Mouse (Mus musculus) adrenal gland, adult 8-10 months (tissue): Measurements from ENCODE around the gene Ddah1. TPM values are rescaled to one million over a fixed set of nuclear protein-coding genes. Genes with fewer than 3 reads are reported as not detected.
"Not testable (repeated sequence)": the region's sequence is repeated elsewhere in the genome, so short reads cannot be mapped to it uniquely, and the experiment has no call there.

Experiments used
- DNase-seq: peaks from one replicate; pipeline ENCODE4 v3.0.0; 2022
- total RNA-seq, 4 experiments: library from RNA; stranded (reverse); gene quantifications; 2 replicates each; pipeline ENCODE4 v1.2.4; 2022

The Ddah1 gene
- total RNA-seq, 4 experiments from 2014 or later: 3.1 to 4.1 (median 3.3) TPM

GRCm38 (mm10) chr3:145872680-145873079 lies 114.2 kb downstream of the Ddah1 start:
- DNase-seq: no peak

DNA sequence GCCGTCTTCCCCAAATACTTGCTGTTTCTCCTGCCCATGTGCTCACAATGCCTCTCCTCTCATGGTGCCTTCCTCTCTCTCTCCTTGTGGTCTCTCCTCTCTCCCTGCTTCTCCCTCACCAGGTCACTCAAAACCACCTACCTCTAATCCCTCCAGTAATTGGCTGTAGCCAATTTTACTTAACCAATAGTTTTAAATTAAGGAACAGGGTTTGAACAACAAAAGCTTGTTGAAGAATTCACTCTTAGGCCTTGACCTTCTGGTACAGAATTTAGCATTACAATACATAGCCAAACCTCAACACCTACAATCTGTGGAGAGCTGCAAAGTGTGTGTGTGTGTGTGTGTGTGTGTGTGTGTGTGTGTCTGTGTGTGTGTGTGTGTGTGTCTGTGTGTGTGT lies 114.8 kb downstream of the Ddah1 start:
- DNase-seq: no peak

DNA sequence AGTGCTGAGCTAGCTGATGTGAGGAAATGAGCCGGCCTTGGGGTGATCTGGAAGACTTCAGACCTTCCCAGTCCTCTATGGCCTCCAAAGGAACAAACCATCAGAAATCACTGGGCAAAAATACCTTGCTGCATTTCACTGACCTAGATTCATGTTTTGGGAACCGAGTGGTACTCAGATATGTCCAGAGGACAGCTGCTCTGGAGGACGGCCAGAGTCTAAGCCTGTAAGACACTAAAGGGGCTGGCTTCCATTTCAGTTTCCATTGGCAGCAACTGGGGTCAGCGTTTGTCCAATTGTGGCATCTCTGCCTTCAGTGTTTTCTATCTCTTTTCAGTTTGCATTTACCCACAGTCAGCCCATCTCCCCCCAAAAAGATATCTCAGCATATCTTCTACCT lies 115.7 kb downstream of the Ddah1 start:
- no peak for DNase-seq

- no peak for DNase-seq
Observed at GRCm38 (mm10) chr3:145876120-145876519, 117.6 kb downstream of the Ddah1 start.

- DNase-seq: not testable (repeated sequence)
Observed at GRCm38 (mm10) chr3:145878867-145879266, 120.4 kb downstream of the Ddah1 start.

- no peak for DNase-seq
Observed at GRCm38 (mm10) chr3:145880335-145880734, 121.9 kb downstream of the Ddah1 start.

GRCm38 (mm10) chr3:145882076-145882874 lies 123.8 kb downstream of the Ddah1 start:
- no peak for DNase-seq

DNA sequence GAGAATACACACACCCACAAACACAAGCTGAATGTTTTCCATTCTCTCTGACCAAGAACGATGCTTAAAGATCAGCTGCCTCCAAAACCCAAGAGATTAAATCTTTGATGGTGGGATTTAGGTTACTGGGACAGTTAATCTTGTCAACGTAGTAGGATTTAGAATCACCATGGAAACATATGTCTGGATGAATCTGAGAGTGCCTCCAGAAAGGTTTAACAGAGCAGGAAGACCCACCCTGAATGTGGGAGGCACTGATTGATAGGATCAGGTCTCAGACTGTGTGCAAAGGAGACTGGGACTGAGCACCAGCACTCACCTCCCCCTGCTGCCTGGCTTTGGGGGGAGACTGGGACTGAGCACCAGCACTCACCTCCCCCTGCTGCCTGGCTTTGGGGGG lies 124.8 kb downstream of the Ddah1 start:
- DNase-seq: no peak

DNA sequence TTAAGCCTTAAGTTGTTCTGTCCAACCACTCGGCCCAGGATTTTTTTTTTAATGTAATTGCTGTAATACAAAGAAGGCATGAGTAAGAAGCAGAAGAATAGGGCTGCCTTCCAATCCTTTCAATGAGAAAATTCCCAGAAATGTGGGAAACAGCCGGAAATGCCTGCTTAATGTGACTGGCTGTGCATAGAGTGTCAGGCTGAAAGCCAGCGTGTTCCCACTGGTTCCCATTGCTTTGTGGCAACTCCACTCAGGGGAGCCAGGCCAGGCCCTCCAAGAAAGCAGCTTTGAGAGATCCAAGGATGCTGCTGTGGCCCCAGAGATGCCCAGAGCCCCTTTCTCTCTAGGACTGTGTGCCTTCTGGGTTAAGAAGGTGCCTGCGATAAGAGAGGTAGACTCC lies 126.9 kb downstream of the Ddah1 start:
- DNase-seq: no peak

- DNase-seq: no peak
Observed at GRCm38 (mm10) chr3:145885851-145886464, 127.5 kb downstream of the Ddah1 start.

DNA sequence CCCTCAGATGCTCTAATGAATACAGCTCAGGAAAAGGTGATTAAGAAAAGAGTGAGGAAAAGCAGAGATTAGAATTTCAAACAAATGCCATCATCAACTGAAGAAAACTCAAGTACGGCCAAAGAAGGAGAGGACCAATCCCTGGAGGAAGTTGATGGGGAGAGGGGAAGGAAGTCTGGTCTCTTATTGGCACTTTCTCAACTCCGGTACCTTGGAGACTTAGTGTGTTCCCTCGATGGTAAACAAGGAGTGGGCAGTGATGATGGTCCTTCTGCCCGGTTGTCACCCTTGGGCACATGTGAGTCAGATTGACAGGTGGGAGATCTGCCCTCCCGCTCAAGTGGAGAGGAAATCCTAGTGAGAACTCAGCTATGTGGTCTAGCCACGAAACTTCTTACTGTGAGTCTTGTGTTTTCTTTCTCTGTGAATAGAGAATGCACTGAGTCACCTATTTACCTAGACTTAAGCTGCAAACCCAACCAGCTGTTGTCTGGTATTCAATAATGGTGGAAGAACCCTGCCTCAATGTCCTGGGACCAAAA lies 129.0 kb downstream of the Ddah1 start:
- no peak for DNase-seq

GRCm38 (mm10) chr3:145890346-145891132 lies 132.1 kb downstream of the Ddah1 start:
- DNase-seq: no peak

- no peak for DNase-seq
Observed at GRCm38 (mm10) chr3:145892451-145892850, 134.0 kb downstream of the Ddah1 start.

DNA sequence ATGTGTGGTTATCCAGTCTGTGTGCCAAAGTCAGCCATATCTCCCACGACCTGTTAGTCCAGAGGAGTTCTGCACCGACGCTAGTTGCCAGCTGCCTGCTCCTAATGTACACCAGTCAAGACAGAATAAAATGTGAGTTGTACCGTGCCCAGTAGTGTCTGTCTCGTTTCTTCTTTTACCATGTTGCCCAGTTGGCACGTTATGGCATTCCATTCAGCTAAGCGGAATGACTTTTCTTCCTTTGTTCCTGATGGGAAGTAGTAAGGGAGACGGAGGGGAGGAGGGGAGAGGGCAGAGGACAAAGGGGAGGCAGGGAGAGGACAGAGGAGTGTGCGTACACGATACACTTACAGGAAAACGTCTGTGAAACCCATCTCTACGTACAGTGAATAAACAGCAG lies 135.7 kb downstream of the Ddah1 start:
- DNase-seq: no peak

GRCm38 (mm10) chr3:145897749-145898148 lies 139.3 kb downstream of the Ddah1 start:
- no peak for DNase-seq

DNA sequence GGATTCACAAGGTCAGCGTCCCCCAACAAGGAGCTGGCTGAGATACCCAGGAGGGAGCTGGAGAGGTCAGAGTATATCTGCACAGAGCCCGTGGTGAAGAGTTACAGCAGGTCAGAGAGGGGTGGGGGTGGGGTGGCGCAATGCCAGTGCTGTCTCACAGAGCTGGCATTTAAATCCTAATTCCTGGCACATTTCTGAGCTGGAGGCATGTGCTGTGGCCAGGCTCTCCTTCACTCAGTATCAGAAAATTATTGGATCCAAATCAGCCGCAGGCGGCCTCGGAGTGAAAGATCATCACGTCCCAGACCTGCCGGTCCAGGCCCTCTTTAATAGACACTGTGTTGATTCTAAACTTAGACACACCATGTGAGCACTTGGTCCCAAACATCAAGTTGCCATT lies 141.4 kb downstream of the Ddah1 start:
- DNase-seq: no peak

DNA sequence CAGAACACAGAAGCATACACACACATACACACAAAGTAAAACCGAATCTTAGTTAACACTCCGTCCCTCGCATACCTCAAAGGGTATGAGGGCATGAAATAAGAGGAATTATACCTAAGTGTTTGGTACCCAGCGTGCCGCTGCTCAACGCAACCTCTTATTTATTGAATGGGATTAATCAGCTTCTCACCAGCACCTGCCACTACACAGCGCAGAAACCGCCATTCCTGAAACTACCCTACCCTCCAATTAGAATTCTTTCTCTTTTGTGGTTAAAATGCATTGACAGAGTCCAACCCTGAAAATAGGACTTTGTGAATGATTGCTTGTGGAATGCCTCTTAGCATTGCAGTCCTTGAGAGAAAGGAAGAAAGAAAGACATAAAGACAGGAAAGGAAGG lies 145.1 kb downstream of the Ddah1 start:
- DNase-seq: no peak

- DNase-seq: peak; percentile 12
Observed at GRCm38 (mm10) chr3:145904850-145905776, 146.6 kb downstream of the Ddah1 start.

GRCm38 (mm10) chr3:145906582-145906981 lies 148.1 kb downstream of the Ddah1 start:
- DNase-seq: no peak

GRCm38 (mm10) chr3:145912512-145912911 lies 154.0 kb downstream of the Ddah1 start:
- no peak for DNase-seq

GRCm38 (mm10) chr3:145913263-145913662 lies 154.8 kb downstream of the Ddah1 start:
- no peak for DNase-seq

GRCm38 (mm10) chr3:145913942-145914341 lies 155.5 kb downstream of the Ddah1 start:
- DNase-seq: not testable (repeated sequence)
